Comparison of ENCODE assay signal across 8 mouse cellular contexts in genomic region chr4:142097871-142098270, GRCm38 (mm10). TPM values are rescaled to one million over a fixed set of nuclear protein-coding genes. Genes with fewer than 3 reads are reported as not detected.
DNase-seq lines count a peak whose midpoint lies in the region; ATAC-seq and TF ChIP-seq lines count a peak whose summit lies in the region.
"Had no signal": no experiment of that assay in that cellular context is flagged by ENCODE, and none has a peak within 500 bp of the region (broad histone marks: within the 10 kb centered on the region; RNA-seq: fewer than 3 reads in every experiment).

No protein-coding gene starts in this region.

- TF ChIP-seq POLR2A in kidney, adult 2 months (IDR thresholded peaks at IDR 0.05; ENCODE audit: low read depth, low read length): no peak

- no peak overlapping the region; the same call in 1 of the 2 replicates for H3K27ac ChIP-seq in kidney, adult 2 months (ENCODE audit: insufficient read depth, low read depth, low read length)
- H3K27ac ChIP-seq in hindbrain, embryonic 12.5 days: no peak overlapping the region

- WGBS in kidney, adult 2 months: 11% methylated on average over 5 of the region's 5 CpGs
- WGBS in hindbrain, embryonic 12.5 days: 44% methylated on average over 5 of the region's 5 CpGs

- peaks cover 2% of the 10 kb centered on the region; the same call in 1 of the 2 replicates for H3K4me1 ChIP-seq in kidney, adult 2 months (ENCODE audit: control insufficient read depth, insufficient read depth, low read length)
- H3K4me1 ChIP-seq in hindbrain, embryonic 12.5 days: peaks cover 3% of the 10 kb centered on the region; the same call in 1 of the 2 replicates

- POLR2A ChIA-PET in Patski (lab: Charles Lee): interaction anchor here (1.3 kb wide), 1 partner anchor 13 kb away, joined by 6 read pairs; the partner anchor contains the start of gene Tmem51

- CTCF ChIA-PET in Patski (lab: Charles Lee): interaction anchor here (0.8 to 2.5 kb wide), 12 partner anchors 9 to 288 kb away, joined by 3 to 12 read pairs (median 4); no protein-coding TSS in a partner anchor

- ATAC-seq in Patski: peak; percentile 83
- no peak for ATAC-seq in hindbrain, embryonic 12.5 days (ENCODE audit: low FRiP score)

- H3ac ChIP-seq in C2C12 (ENCODE audit: control insufficient read depth, insufficient read length, low read depth): no peak overlapping the region

- no peak overlapping the region for H3K4me3 ChIP-seq in C2C12 (ENCODE audit: insufficient read depth, poor library complexity, severe bottlenecking)
- no peak overlapping the region for H3K4me3 ChIP-seq in kidney, adult 2 months (ENCODE audit: insufficient read depth, low read depth, low read length)
- H3K4me3 ChIP-seq in hindbrain, embryonic 12.5 days: no peak overlapping the region
- H3K4me3 ChIP-seq: myocyte had no signal

- no peak for TF ChIP-seq CTCF in C2C12 (IDR thresholded peaks at IDR 0.05; ENCODE audit: control insufficient read depth, insufficient read depth, insufficient read length)
- no peak for TF ChIP-seq CTCF in Patski (IDR thresholded peaks at IDR 0.05)
- no peak for TF ChIP-seq CTCF in kidney, adult 2 months (conservative IDR thresholded peaks at IDR 0.05; ENCODE audit: insufficient read depth, insufficient read length, low read depth, low read length)

- DNase-seq in Patski (ENCODE audit: low read depth, low spot score): peak; percentile 88
- DNase-seq in gastrocnemius, postnatal 14 days: peak; percentile 69
- DNase-seq in kidney, adult 2 months: peak; percentile 61
- DNase-seq in lung, postnatal 14 days: peak; percentile 75
- no peak for DNase-seq in right cerebral cortex, postnatal 25 days

- H3K4me2 ChIP-seq in hindbrain, embryonic 12.5 days (replicated peaks): no peak overlapping the region

- H3K36me3 ChIP-seq in C2C12 (ENCODE audit: control insufficient read depth, insufficient read depth): no peaks in the 10 kb centered on the region
- H3K36me3 ChIP-seq in kidney, adult 2 months (ENCODE audit: control insufficient read depth, insufficient read depth, low read length): no peaks in the 10 kb centered on the region
- no peaks in the 10 kb centered on the region for H3K36me3 ChIP-seq in hindbrain, embryonic 12.5 days

- H3K9me3 ChIP-seq in hindbrain, embryonic 12.5 days (replicated peaks): no peaks in the 10 kb centered on the region

- intact Hi-C loops in gastrocnemius, postnatal 14 days (cut with DNase I; ENCODE audit: low total_unique reads): no loop called here

- H3K27me3 ChIP-seq in C2C12 (ENCODE audit: control insufficient read depth, insufficient read depth, insufficient read length) (no peaks in the 10 kb centered on the region), Patski (no peaks in the 10 kb centered on the region)
- no peaks in the 10 kb centered on the region for H3K27me3 ChIP-seq in kidney, adult 2 months (replicated peaks; ENCODE audit: control insufficient read depth, insufficient read depth, low read length)
- H3K27me3 ChIP-seq in hindbrain, embryonic 12.5 days: 0 out of 2 replicates have a peak, but pooled peaks cover 4% of the 10 kb centered on the region

- no peaks in the 10 kb centered on the region for H3K79me2 ChIP-seq in C2C12 (ENCODE audit: control insufficient read depth, insufficient read depth)

- no peak overlapping the region for H3K9ac ChIP-seq in hindbrain, embryonic 12.5 days

- in situ Hi-C loops in Patski (cut with MboI; ENCODE audit: low pct_unique_long_range_greater_than_20kb): no loop called here

- no peaks in the 10 kb centered on the region for H3K79me3 ChIP-seq in C2C12 (ENCODE audit: low read depth)

TF ChIP-seq in C2C12, 6 proteins besides CTCF, POLR2A, EP300 and RAD21:
- TF ChIP-seq CEBPB (IDR thresholded peaks at IDR 0.05; ENCODE audit: low read depth) (peak; percentile 34), MAX (IDR thresholded peaks at IDR 0.05) (no peak), USF1 (IDR thresholded peaks at IDR 0.05; ENCODE audit: low read depth) (no peak), FOSL1 (IDR thresholded peaks at IDR 0.05; ENCODE audit: insufficient read depth, low read length, poor library complexity, severe bottlenecking) (no peak)

RNA-seq across cellular contexts. Expression of gene Tmem51, which starts 13.8 kb away (rescaled TPM):
- polyA plus RNA-seq in C2C12 (2012; fragmentation: generic; extraction: Trizol) (not detected), Patski (2021) (10.3 TPM)
- 1 to 10 TPM; 2.5 to 2.8 TPM for total RNA-seq in gastrocnemius, postnatal 14 days (2021)
- polyA plus RNA-seq in kidney, adult 2 months (2012; rRNA removed): 59.6 and 60.4 TPM in 2 replicates
- 7.1 and 8.7 TPM in 2 replicates for polyA plus RNA-seq in hindbrain, embryonic 12.5 days (2016; fragmentation: Nextera tagmentation; extraction: Ambion mirVana)
- polyA plus RNA-seq: myocyte had no signal
